Mouse (Mus musculus) limb, embryonic 14.5 days (tissue): ENCODE results near the gene Ttc23. TPM values are rescaled to one million over a fixed set of nuclear protein-coding genes. Genes with fewer than 3 reads are reported as not detected.

ENCODE experiments used
- ATAC-seq: fragments of 200-750 bp; cut with Nextera tagmentation; 2 replicates; pipeline ENCODE4 v1.8.0; 2017; ENCODE audit warnings: low read depth, moderate number of reproducible peaks, moderate TSS enrichment; ENCODE audit not compliant: low FRiP score
- DNase-seq: peaks from one replicate; pipeline ENCODE4 v3.0.0-alpha.2; 2015; ENCODE audit warnings: low spot score
- H3K27ac ChIP-seq: fragments of 300-500 bp; sonication (generic); replicated peaks from 2 replicates; pipeline ENCODE4 v1.5.1; 2014; ENCODE audit warnings: low read depth, mild to moderate bottlenecking, low read length, moderate library complexity, mixed read lengths
- H3K27me3 ChIP-seq: fragments of 300-500 bp; sonication (generic); 2 replicates; pipeline ENCODE4 v1.6.1; 2014; ENCODE audit warnings: low read length, mixed read lengths; ENCODE audit not compliant: control insufficient read depth, insufficient read depth
- H3K36me3 ChIP-seq: fragments of 300-500 bp; sonication (generic); 2 replicates; pipeline ENCODE4 v1.6.1; 2014; ENCODE audit warnings: mild to moderate bottlenecking, low read length, moderate library complexity, mixed read lengths; ENCODE audit not compliant: control insufficient read depth, insufficient read depth
- H3K4me1 ChIP-seq: fragments of 300-500 bp; sonication (generic); 2 replicates; pipeline ENCODE4 v1.6.1; 2014; ENCODE audit warnings: antibody characterized with exemption, low read length, mixed read lengths; ENCODE audit not compliant: control insufficient read depth, insufficient read depth
- H3K4me2 ChIP-seq: fragments of 300-500 bp; sonication (generic); replicated peaks from 2 replicates; pipeline ENCODE4 v1.6.1; 2014; ENCODE audit warnings: low read depth, mild to moderate bottlenecking, low read length, moderate library complexity; ENCODE audit not compliant: severe bottlenecking
- H3K4me3 ChIP-seq: fragments of 300-500 bp; sonication (generic); replicated peaks from 2 replicates; pipeline ENCODE4 v1.5.1; 2014; ENCODE audit warnings: low read length
- H3K9ac ChIP-seq: fragments of 300-500 bp; sonication (generic); 2 replicates; pipeline ENCODE4 v1.6.1; 2014; ENCODE audit warnings: mild to moderate bottlenecking, low read depth, low read length, moderate library complexity; ENCODE audit not compliant: severe bottlenecking
- H3K9me3 ChIP-seq: fragments of 300-500 bp; sonication (generic); 2 replicates; pipeline ENCODE4 v1.6.1; 2016; ENCODE audit warnings: low read length; ENCODE audit not compliant: control insufficient read depth
- POLR2A ChIP-seq: fragments of 200-500 bp; IDR thresholded peaks from 2 replicates; pipeline ENCODE4 v1.8.0; 2012; ENCODE audit warnings: inconsistent platforms, mild to moderate bottlenecking, moderate library complexity, borderline replicate concordance; ENCODE audit not compliant: insufficient read depth, insufficient read length; ENCODE audit errors: extremely low read depth
- WGBS: fragments of 180-500 bp; shearing (Covaris S2); extraction: QIAGEN DNeasy Blood & Tissue Kit; methylation state at CpG from one replicate; pipeline ENCODE4 v1.1.7; 2014; 5-methylcytosine and 5-hydroxymethylcytosine counted together
- polyA plus RNA-seq, 2 experiments: library from polyadenylated mRNA; depleted of rRNA in 1 of 2; stranded (reverse) in 1 of 2; unstranded in 1 of 2; fragments of >200 nt; fragmentation: Nextera tagmentation in 1 of 2; extraction: Ambion mirVana in 1 of 2; gene quantifications; 2 replicates each; pipeline versions ENCODE4 v1.2.1 to v1.2.3; 2012 to 2014

Ttc23 gene
- polyA plus RNA-seq, 2 experiments = 33.4 to 46.9 TPM

GRCm38 (mm10) chr7:67740796-67741195 lies 93.6 kb downstream of the Ttc23 start:
- Histone ChIP-seq H3K27me3 (no peaks in the 10 kb centered on the region), H3K4me3 (no peak overlapping the region), H3K9me3 (no peaks in the 10 kb centered on the region), H3K9ac (no peak overlapping the region), H3K36me3 (no peaks in the 10 kb centered on the region), H3K27ac (peak overlapping the region; percentile 65), H3K4me1 (peaks cover 20% of the 10 kb centered on the region), H3K4me2 (no peak overlapping the region; the same call in 1 of the 2 replicates)
- ATAC-seq (peak; percentile 53; the same call in 1 of the 2 replicates), DNase-seq (peak; percentile 58)
- 47% methylated on average over 5 of the region's 5 CpGs for whole genome bisulfite sequencing
- no peak for TF ChIP-seq POLR2A

GRCm38 (mm10) chr7:67741706-67742105 lies 94.5 kb downstream of the Ttc23 start:
- Histone ChIP-seq H3K4me2 (no peak overlapping the region), H3K9ac (no peak overlapping the region), H3K27me3 (no peaks in the 10 kb centered on the region), H3K9me3 (no peaks in the 10 kb centered on the region), H3K4me1 (peaks cover 17% of the 10 kb centered on the region), H3K4me3 (no peak overlapping the region), H3K36me3 (no peaks in the 10 kb centered on the region), H3K27ac (peak overlapping the region; percentile 65; the same call in 1 of the 2 replicates)
- 46% methylated on average over 7 of the region's 7 CpGs for WGBS
- TF ChIP-seq POLR2A = no peak
- ATAC-seq = no peak
- peak; percentile 37 for DNase-seq

- no peak overlapping the region for H3K4me3 ChIP-seq
- no peak for DNase-seq
- no peaks in the 10 kb centered on the region for H3K36me3 ChIP-seq
- WGBS = 79% methylated on average over 4 of the region's 4 CpGs
- no peak for TF ChIP-seq POLR2A
- no peaks in the 10 kb centered on the region for H3K27me3 ChIP-seq
- H3K9ac ChIP-seq = no peak overlapping the region
- no peak overlapping the region for H3K27ac ChIP-seq
- 0 out of 2 replicates have a peak, but pooled peaks cover 4% of the 10 kb centered on the region for H3K4me1 ChIP-seq
- no peak for ATAC-seq
- no peaks in the 10 kb centered on the region for H3K9me3 ChIP-seq
- no peak overlapping the region for H3K4me2 ChIP-seq
Observed at GRCm38 (mm10) chr7:67747731-67748305, 100.6 kb downstream of the Ttc23 start.

GRCm38 (mm10) chr7:67749441-67750239 lies 102.4 kb downstream of the Ttc23 start:
- no peak for TF ChIP-seq POLR2A
- Histone ChIP-seq H3K9ac (no peak overlapping the region), H3K9me3 (no peaks in the 10 kb centered on the region), H3K4me1 (0 out of 2 replicates have a peak, but pooled peaks cover 4% of the 10 kb centered on the region), H3K27ac (no peak overlapping the region), H3K4me2 (no peak overlapping the region), H3K36me3 (no peaks in the 10 kb centered on the region), H3K4me3 (no peak overlapping the region), H3K27me3 (no peaks in the 10 kb centered on the region)
- no peak for DNase-seq
- 65% methylated on average over 4 of the region's 4 CpGs for WGBS
- no peak for ATAC-seq

GRCm38 (mm10) chr7:67754606-67755005 lies 107.4 kb downstream of the Ttc23 start:
- no peak overlapping the region for H3K27ac ChIP-seq
- DNase-seq = no peak
- no peak for TF ChIP-seq POLR2A
- ATAC-seq = no peak
- H3K36me3 ChIP-seq = no peaks in the 10 kb centered on the region
- no peak overlapping the region for H3K4me3 ChIP-seq
- H3K9me3 ChIP-seq = no peaks in the 10 kb centered on the region
- no peaks in the 10 kb centered on the region; the same call in none of the 2 replicates for H3K27me3 ChIP-seq
- no peak overlapping the region for H3K9ac ChIP-seq
- H3K4me2 ChIP-seq = no peak overlapping the region
- peaks cover 6% of the 10 kb centered on the region for H3K4me1 ChIP-seq
- WGBS = 62% methylated on average over 11 of the region's 11 CpGs
